ENCODE assay signal across 18 mouse cellular contexts in the genomic region with DNA sequence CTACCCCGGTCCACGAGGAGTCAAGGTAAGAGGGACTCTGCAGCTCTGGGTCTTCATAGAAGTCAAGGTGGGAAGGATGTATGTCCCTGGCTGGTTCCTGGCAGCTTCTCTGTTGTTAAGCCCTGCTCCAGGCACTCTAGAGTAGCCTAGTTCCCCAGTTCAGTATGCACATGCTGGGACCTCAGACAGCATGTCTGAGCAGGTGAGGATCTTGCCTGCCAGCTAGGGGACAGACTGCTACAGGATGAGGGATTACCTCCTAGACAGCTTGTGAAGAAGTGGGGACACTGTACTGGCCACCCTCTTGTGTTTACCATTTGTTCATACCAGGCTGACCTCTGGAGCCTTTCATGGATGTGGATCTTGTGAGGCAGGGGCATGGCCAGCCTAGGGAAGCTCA.
DNase-seq lines count a peak whose midpoint lies in the region; ATAC-seq lines count a peak whose summit lies in the region.
"Had no signal": no experiment of that assay in that cellular context is flagged by ENCODE, and none has a peak within 500 bp of the region (broad histone marks: within the 10 kb centered on the region; RNA-seq: fewer than 3 reads in every experiment).

No protein-coding gene starts in this region.

- peak overlapping the region; percentile 40; the same call in 1 of the 2 replicates for H3K27ac ChIP-seq in forebrain, embryonic 10.5 days
- H3K27ac ChIP-seq in forebrain, embryonic 15.5 days (replicated peaks) = no peak overlapping the region
- H3K27ac ChIP-seq in midbrain, embryonic 10.5 days (replicated peaks) = peak overlapping the region; percentile 38; the same call in 1 of the 2 replicates
- no peak overlapping the region for H3K27ac ChIP-seq in midbrain, embryonic 13.5 days
- H3K27ac ChIP-seq in liver, embryonic 12.5 days = peak overlapping the region; percentile 99
- H3K27ac ChIP-seq in stomach, embryonic 16.5 days (ENCODE audit: low read length) = peak overlapping the region; percentile 63
- H3K27ac ChIP-seq: embryonic facial prominence, embryonic 13.5 days; heart, embryonic 15.5 days had no signal

- ATAC-seq in forebrain, embryonic 15.5 days (replicated peaks) = no peak
- no peak for ATAC-seq in midbrain, embryonic 13.5 days
- 0 out of 2 replicates have a peak, but pooled peaks have one; percentile 7 for ATAC-seq in liver, embryonic 12.5 days
- no peak for ATAC-seq in stomach, embryonic 16.5 days (ENCODE audit: insufficient read depth, low FRiP score)
- ATAC-seq: midbrain, embryonic 16.5 days had no signal

- H3K4me3 ChIP-seq in forebrain, embryonic 10.5 days = no peak overlapping the region
- no peak overlapping the region for H3K4me3 ChIP-seq in forebrain, embryonic 15.5 days
- H3K4me3 ChIP-seq in midbrain, embryonic 10.5 days = no peak overlapping the region
- no peak overlapping the region for H3K4me3 ChIP-seq in midbrain, embryonic 13.5 days (replicated peaks)
- H3K4me3 ChIP-seq in liver, embryonic 12.5 days = peak overlapping the region; percentile 1; the same call in 1 of the 2 replicates
- H3K4me3 ChIP-seq in stomach, embryonic 16.5 days (replicated peaks; ENCODE audit: low read length) = no peak overlapping the region
- H3K4me3 ChIP-seq: embryonic facial prominence, embryonic 13.5 days; heart, embryonic 15.5 days had no signal

- H3K4me2 ChIP-seq in forebrain, embryonic 15.5 days (replicated peaks) = no peak overlapping the region
- no peak overlapping the region for H3K4me2 ChIP-seq in midbrain, embryonic 13.5 days (replicated peaks)
- H3K4me2 ChIP-seq in liver, embryonic 12.5 days = peak overlapping the region; percentile 66
- no peak overlapping the region for H3K4me2 ChIP-seq in stomach, embryonic 16.5 days (ENCODE audit: low read depth, low read length)
- H3K4me2 ChIP-seq: embryonic facial prominence, embryonic 13.5 days; heart, embryonic 15.5 days had no signal

- no peaks in the 10 kb centered on the region; the same call in 1 of the 2 replicates for H3K36me3 ChIP-seq in forebrain, embryonic 10.5 days (replicated peaks)
- H3K36me3 ChIP-seq in forebrain, embryonic 15.5 days = no peaks in the 10 kb centered on the region
- no peaks in the 10 kb centered on the region for H3K36me3 ChIP-seq in midbrain, embryonic 10.5 days
- H3K36me3 ChIP-seq in midbrain, embryonic 13.5 days = no peaks in the 10 kb centered on the region
- H3K36me3 ChIP-seq in liver, embryonic 12.5 days = peaks cover 7% of the 10 kb centered on the region; the same call in 1 of the 2 replicates
- H3K36me3 ChIP-seq in stomach, embryonic 16.5 days (ENCODE audit: control insufficient read depth, insufficient read depth, low read length) = peaks cover 4% of the 10 kb centered on the region
- H3K36me3 ChIP-seq: heart, embryonic 15.5 days had no signal

- 96% methylated on average over 2 of the region's 2 CpGs for WGBS in forebrain, embryonic 10.5 days
- 86% methylated on average over 2 of the region's 2 CpGs for WGBS in forebrain, embryonic 15.5 days
- WGBS in midbrain, embryonic 10.5 days = 88% methylated on average over 2 of the region's 2 CpGs
- WGBS in midbrain, embryonic 13.5 days = 84% methylated on average over 2 of the region's 2 CpGs
- 66% methylated on average over 2 of the region's 2 CpGs for WGBS in liver, embryonic 12.5 days (ENCODE audit: insufficient replicate concordance)
- WGBS in stomach, embryonic 16.5 days = 89% methylated on average over 2 of the region's 2 CpGs

- H3K27me3 ChIP-seq in forebrain, embryonic 10.5 days (ENCODE audit: poor library complexity, severe bottlenecking) = no peaks in the 10 kb centered on the region
- H3K27me3 ChIP-seq in forebrain, embryonic 15.5 days = no peaks in the 10 kb centered on the region
- no peaks in the 10 kb centered on the region for H3K27me3 ChIP-seq in midbrain, embryonic 10.5 days (ENCODE audit: low read depth, poor library complexity, severe bottlenecking)
- H3K27me3 ChIP-seq in midbrain, embryonic 13.5 days = no peaks in the 10 kb centered on the region
- no peaks in the 10 kb centered on the region for H3K27me3 ChIP-seq in liver, embryonic 12.5 days (replicated peaks)
- H3K27me3 ChIP-seq in stomach, embryonic 16.5 days (ENCODE audit: control insufficient read depth, insufficient read depth, low read length) = no peaks in the 10 kb centered on the region
- H3K27me3 ChIP-seq: embryonic facial prominence, embryonic 13.5 days; heart, embryonic 15.5 days had no signal

- peaks cover 6% of the 10 kb centered on the region; the same call in 1 of the 2 replicates for H3K4me1 ChIP-seq in forebrain, embryonic 10.5 days
- no peaks in the 10 kb centered on the region for H3K4me1 ChIP-seq in forebrain, embryonic 15.5 days
- H3K4me1 ChIP-seq in midbrain, embryonic 10.5 days = no peaks in the 10 kb centered on the region
- H3K4me1 ChIP-seq in midbrain, embryonic 13.5 days (replicated peaks) = 0 out of 2 replicates have a peak, but pooled peaks cover 3% of the 10 kb centered on the region
- H3K4me1 ChIP-seq in liver, embryonic 12.5 days = peaks cover 100% of the 10 kb centered on the region
- peaks cover 13% of the 10 kb centered on the region for H3K4me1 ChIP-seq in stomach, embryonic 16.5 days (ENCODE audit: control insufficient read depth, insufficient read depth, low read length)
- H3K4me1 ChIP-seq: embryonic facial prominence, embryonic 13.5 days; heart, embryonic 15.5 days had no signal

- DNase-seq in forebrain, embryonic 10.5 days (ENCODE audit: extremely low spot score, low spot score) = no peak
- DNase-seq in midbrain, embryonic 10.5 days (ENCODE audit: low spot score) = no peak
- no peak for DNase-seq in gastrocnemius, adult 18-20 months (ENCODE audit: low spot score)
- DNase-seq in thymus, postnatal 14 days = no peak
- DNase-seq: cerebellum, postnatal 10 days; heart, adult 11 months; kidney, adult 2 months; kidney, postnatal 10 days; lung, postnatal 10 days; right cerebral cortex, postnatal 14 days; thymus, postnatal 25 days had no signal

- no peak overlapping the region for H3K9ac ChIP-seq in forebrain, embryonic 15.5 days (replicated peaks)
- no peak overlapping the region for H3K9ac ChIP-seq in midbrain, embryonic 13.5 days (replicated peaks)
- peak overlapping the region; percentile 76 for H3K9ac ChIP-seq in liver, embryonic 12.5 days
- no peak overlapping the region for H3K9ac ChIP-seq in stomach, embryonic 16.5 days (ENCODE audit: low read length)
- H3K9ac ChIP-seq: embryonic facial prominence, embryonic 13.5 days; heart, embryonic 15.5 days had no signal

- no peaks in the 10 kb centered on the region for H3K9me3 ChIP-seq in forebrain, embryonic 10.5 days
- H3K9me3 ChIP-seq in forebrain, embryonic 15.5 days = no peaks in the 10 kb centered on the region
- no peaks in the 10 kb centered on the region for H3K9me3 ChIP-seq in midbrain, embryonic 10.5 days (replicated peaks)
- H3K9me3 ChIP-seq in midbrain, embryonic 13.5 days = no peaks in the 10 kb centered on the region
- H3K9me3 ChIP-seq in liver, embryonic 12.5 days (replicated peaks) = no peaks in the 10 kb centered on the region
- no peaks in the 10 kb centered on the region for H3K9me3 ChIP-seq in stomach, embryonic 16.5 days (replicated peaks; ENCODE audit: control insufficient read depth, low read length)
- H3K9me3 ChIP-seq: embryonic facial prominence, embryonic 13.5 days; heart, embryonic 15.5 days had no signal

Comparison
In these comparisons a context has a peak if more than half of its experiments do, and no peak if none do; other contexts are left out.
1. H3K27ac ChIP-seq: peak in forebrain, embryonic 10.5 days (single experiment), midbrain, embryonic 10.5 days (single experiment), liver, embryonic 12.5 days (single experiment) and stomach, embryonic 16.5 days (single experiment); none in forebrain, embryonic 15.5 days (single experiment) and midbrain, embryonic 13.5 days (single experiment).